Mouse (Mus musculus) lung, postnatal 0 days (tissue): ENCODE data around the gene Stam. TPM values are rescaled to one million over a fixed set of nuclear protein-coding genes. Genes with fewer than 3 reads are reported as not detected.
"Not testable (repeated sequence)": the region's sequence is repeated elsewhere in the genome, so short reads cannot be mapped to it uniquely, and the experiment has no call there.

ENCODE experiments used
- ATAC-seq: fragments of 200-750 bp; cut with Nextera tagmentation; 2 replicates; pipeline ENCODE4 v1.8.0; 2017; ENCODE audit warnings: moderate library complexity
- DNase-seq: peaks from one replicate; pipeline ENCODE4 v3.0.0-alpha.2; 2016; ENCODE audit warnings: low spot score
- H3K27ac ChIP-seq: fragments of 300-500 bp; sonication (generic); 2 replicates; pipeline ENCODE4 v1.5.1; 2014; ENCODE audit warnings: antibody characterized with exemption, mild to moderate bottlenecking, low read length, mixed read lengths
- H3K27me3 ChIP-seq: fragments of 300-500 bp; sonication (generic); replicated peaks from 2 replicates; pipeline ENCODE4 v1.6.1; 2014; ENCODE audit warnings: low read length, mixed read lengths; ENCODE audit not compliant: insufficient read depth
- H3K36me3 ChIP-seq: fragments of 300-500 bp; sonication (generic); 2 replicates; pipeline ENCODE4 v1.6.1; 2014; ENCODE audit warnings: low read length, mixed read lengths; ENCODE audit not compliant: insufficient read depth
- H3K4me1 ChIP-seq: fragments of 300-500 bp; sonication (generic); 2 replicates; pipeline ENCODE4 v1.6.1; 2014; ENCODE audit warnings: antibody characterized with exemption, low read depth, low read length, mixed read lengths; ENCODE audit not compliant: insufficient read depth
- H3K4me2 ChIP-seq: fragments of 300-500 bp; sonication (generic); replicated peaks from 2 replicates; pipeline ENCODE4 v1.6.1; 2014; ENCODE audit warnings: low read depth, mild to moderate bottlenecking, low read length, moderate library complexity, mixed read lengths
- H3K4me3 ChIP-seq: fragments of 300-500 bp; sonication (generic); 2 replicates; pipeline ENCODE4 v1.5.1; 2014; ENCODE audit warnings: low read depth, low read length
- H3K9ac ChIP-seq: fragments of 300-500 bp; sonication (generic); replicated peaks from 2 replicates; pipeline ENCODE4 v1.6.1; 2014; ENCODE audit warnings: low read depth, mild to moderate bottlenecking
- H3K9me3 ChIP-seq: fragments of 300-500 bp; sonication (generic); 2 replicates; pipeline ENCODE4 v1.6.1; 2016; ENCODE audit warnings: low read length, mixed read lengths
- CTCF ChIP-seq: IDR thresholded peaks from 2 replicates; pipeline ENCODE4 v1.5.1; 2016; ENCODE audit warnings: antibody characterized with exemption, mild to moderate bottlenecking
- EP300 ChIP-seq: IDR thresholded peaks from 2 replicates; pipeline ENCODE4 v1.6.1; 2016; ENCODE audit warnings: antibody characterized with exemption, mild to moderate bottlenecking, control low read depth
- WGBS: fragments of 180-500 bp; shearing (Covaris S2); extraction: QIAGEN DNeasy Blood & Tissue Kit; methylation state at CpG from one replicate; pipeline ENCODE4 v1.1.7; 2014; 5-methylcytosine and 5-hydroxymethylcytosine counted together
- polyA plus RNA-seq: library from polyadenylated mRNA; unstranded; fragments of >200 nt; fragmentation: Nextera tagmentation; extraction: Ambion mirVana; gene quantifications from 2 replicates; pipeline ENCODE4 v1.2.1, GENCODE M21; 2015

The Stam gene
- polyA plus RNA-seq, 1 experiment from 2014 or later = 46.7 TPM

DNA sequence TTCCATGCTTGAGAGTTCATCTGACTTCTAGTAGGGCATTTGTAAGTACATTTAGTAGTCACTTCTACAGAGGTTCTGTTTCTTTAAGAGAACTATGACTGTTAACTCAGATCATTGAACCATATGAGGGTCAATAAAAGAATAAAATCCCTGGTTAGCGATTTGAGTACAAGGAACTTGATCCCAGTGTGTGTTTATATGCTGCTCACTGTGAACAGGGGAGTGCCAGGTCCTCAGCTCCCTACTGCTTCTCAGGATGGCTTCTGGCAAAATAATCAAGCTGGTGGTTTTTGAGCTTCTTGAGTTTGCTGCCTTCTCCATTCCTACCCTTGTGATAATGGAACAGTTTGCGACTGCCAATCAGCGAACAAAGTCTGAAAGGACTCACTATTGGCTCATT lies 100.4 kb downstream of the Stam start, which contains the start of gene Tmem236:
Tmem236 (plus strand) TSS at position 190 of the 400 bp plus-strand sequence.
- TF ChIP-seq CTCF (no peak), EP300 (no peak)
- no peak for ATAC-seq
- no peak within 1 kb of the TSS for H3K9ac ChIP-seq
- H3K4me2 ChIP-seq = no peak within 1 kb of the TSS
- H3K9me3 ChIP-seq = no peaks in the 10 kb centered on the region
- no peak within 1 kb of the TSS for H3K4me3 ChIP-seq
- H3K4me1 ChIP-seq = no peaks in the 10 kb centered on the region
- H3K27me3 ChIP-seq = no peaks in the 10 kb centered on the region
- H3K36me3 ChIP-seq = no peaks in the 10 kb centered on the region
- 80% methylated on average over 3 of the region's 3 CpGs for WGBS
- no peak for DNase-seq
- H3K27ac ChIP-seq = no peak within 1 kb of the TSS

DNA sequence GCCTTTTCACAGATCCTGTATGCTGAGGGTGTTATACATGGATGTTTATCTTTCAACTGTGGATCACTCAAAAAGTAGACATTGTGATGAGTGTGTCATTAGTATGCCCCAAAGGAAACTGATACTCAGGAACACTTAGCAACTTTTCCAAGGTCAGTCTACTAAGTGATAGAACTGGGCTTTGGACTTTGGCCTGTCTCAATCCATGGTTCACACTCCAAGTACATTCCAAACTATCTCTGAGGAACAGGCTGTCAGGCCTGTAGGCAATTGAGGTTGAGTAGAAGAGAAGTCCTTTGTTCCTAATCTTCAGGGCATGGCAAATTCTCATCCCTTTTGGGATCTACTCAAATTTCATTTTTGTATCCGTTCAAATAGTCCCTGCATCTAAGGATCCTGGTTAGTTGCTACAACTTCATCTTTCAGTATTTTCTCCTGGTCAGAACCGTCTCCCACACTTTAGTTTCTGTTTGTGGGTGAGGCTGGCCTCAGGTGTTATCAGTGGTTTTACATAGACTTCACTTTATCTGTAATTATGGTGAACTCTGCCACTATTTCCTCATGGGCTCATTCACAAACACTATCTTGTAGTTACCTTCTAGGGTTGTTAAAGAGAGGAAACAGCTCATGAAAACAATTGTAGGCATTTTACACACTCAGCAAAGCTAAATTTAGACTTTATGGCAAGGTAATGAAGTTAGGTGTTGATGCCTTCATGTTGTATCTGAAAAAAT lies 102.7 kb downstream of the Stam start:
- H3K9me3 ChIP-seq = no peaks in the 10 kb centered on the region
- TF ChIP-seq CTCF (no peak), EP300 (no peak)
- H3K27ac ChIP-seq = no peak overlapping the region
- no peak overlapping the region for H3K4me3 ChIP-seq
- ATAC-seq (no peak), DNase-seq (no peak)
- H3K4me2 ChIP-seq = no peak overlapping the region
- no peak overlapping the region for H3K9ac ChIP-seq
- WGBS = 70% methylated on average over 2 of the region's 2 CpGs
- H3K27me3 ChIP-seq = no peaks in the 10 kb centered on the region
- H3K4me1 ChIP-seq = no peaks in the 10 kb centered on the region
- no peaks in the 10 kb centered on the region for H3K36me3 ChIP-seq

DNA sequence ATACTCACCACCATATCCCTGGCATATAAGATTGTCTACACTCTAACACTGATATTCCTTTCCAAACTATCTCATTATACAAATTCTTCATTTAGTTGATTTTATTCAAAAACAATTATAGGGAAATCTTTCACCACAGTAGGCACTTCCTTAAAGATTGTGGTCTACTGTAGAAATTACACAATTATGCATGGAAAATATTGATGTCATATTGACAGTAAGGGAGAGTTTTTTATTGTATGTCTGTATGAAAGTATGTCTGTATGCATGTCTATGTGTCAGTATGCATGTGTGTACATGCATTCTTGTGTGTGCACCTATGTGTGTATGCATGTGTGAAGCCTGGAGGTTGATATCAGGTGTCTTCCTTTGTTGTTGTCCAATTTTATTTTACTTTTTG lies 110.5 kb downstream of the Stam start:
- Histone ChIP-seq H3K4me3 (no peak overlapping the region), H3K27ac (no peak overlapping the region), H3K4me2 (no peak overlapping the region), H3K27me3 (no peaks in the 10 kb centered on the region), H3K9me3 (no peaks in the 10 kb centered on the region), H3K4me1 (no peaks in the 10 kb centered on the region), H3K36me3 (no peaks in the 10 kb centered on the region), H3K9ac (no peak overlapping the region)
- DNase-seq (no peak), ATAC-seq (no peak)
- TF ChIP-seq CTCF = no peak
- TF ChIP-seq EP300 = no peak

DNA sequence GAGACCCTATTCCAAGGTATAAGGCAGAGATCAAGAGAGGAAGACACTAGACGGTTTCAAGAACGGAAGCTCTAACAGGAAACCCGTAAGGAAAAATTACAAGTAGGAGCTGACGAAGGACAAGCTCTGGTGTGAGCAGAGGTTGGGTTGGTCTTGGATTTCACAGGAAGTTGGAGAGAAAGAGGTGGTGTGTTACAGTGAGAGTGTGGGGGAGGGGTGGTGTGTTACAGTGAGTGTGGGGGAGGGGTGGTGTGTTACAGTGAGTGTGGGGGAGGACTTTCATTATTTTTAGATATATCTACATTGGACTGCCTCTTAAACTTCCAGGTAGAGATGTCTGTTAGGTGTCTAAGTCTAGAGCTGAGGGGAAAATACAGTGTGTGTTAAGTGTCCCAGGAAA lies 116.8 kb downstream of the Stam start:
- Histone ChIP-seq H3K27ac (no peak overlapping the region), H3K36me3 (no peaks in the 10 kb centered on the region), H3K4me3 (no peak overlapping the region), H3K4me1 (no peaks in the 10 kb centered on the region), H3K27me3 (no peaks in the 10 kb centered on the region), H3K4me2 (no peak overlapping the region), H3K9me3 (no peaks in the 10 kb centered on the region), H3K9ac (no peak overlapping the region)
- no peak for DNase-seq
- ATAC-seq = no peak
- TF ChIP-seq EP300 = no peak
- no peak for TF ChIP-seq CTCF
- WGBS = 57% methylated on average over 4 of the region's 4 CpGs

DNA sequence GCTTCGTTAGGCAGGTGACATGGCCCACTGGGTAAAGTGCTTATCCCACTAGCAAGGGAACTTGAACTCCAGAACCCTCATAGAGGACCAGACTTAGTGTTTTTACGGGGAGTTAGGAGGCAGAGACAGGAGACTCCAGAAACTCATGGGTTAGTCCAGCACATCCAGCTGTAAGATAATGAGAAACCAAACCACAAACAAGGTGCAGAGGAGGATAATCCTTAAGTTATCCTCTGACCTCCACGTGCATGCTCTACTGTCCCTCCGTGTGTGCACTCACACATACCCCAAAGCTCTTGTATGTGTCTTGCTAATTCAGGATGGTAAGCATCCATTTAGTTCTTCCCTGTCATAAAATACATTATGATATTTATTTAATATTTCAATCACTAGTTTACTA lies 117.7 kb downstream of the Stam start:
- ATAC-seq = no peak
- Histone ChIP-seq H3K9me3 (no peaks in the 10 kb centered on the region), H3K4me2 (no peak overlapping the region), H3K4me1 (no peaks in the 10 kb centered on the region), H3K36me3 (no peaks in the 10 kb centered on the region), H3K9ac (no peak overlapping the region), H3K27ac (no peak overlapping the region), H3K4me3 (no peak overlapping the region), H3K27me3 (no peaks in the 10 kb centered on the region)
- TF ChIP-seq CTCF = no peak
- no peak for TF ChIP-seq EP300
- no peak for DNase-seq
- 81% methylated on average over 4 of the region's 4 CpGs for WGBS

DNA sequence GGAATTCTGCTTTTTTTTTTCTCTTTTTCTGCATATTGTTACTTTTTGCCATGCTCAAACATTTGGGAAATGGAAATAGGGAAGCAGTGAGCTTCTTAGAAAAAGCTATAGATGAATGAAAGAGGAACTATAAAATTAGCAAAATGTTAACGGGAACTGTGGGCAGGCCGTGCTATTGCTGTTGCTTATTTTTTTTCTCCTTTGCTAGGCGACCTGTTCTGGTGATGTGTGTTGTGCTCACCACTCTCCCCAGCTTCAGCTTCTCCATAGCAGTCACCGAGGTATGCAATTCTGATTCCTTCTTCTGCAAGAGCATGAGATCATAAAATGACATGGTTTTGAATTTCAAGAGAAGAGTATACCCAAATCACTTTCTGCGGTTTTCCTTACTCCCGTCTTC lies 118.1 kb downstream of the Stam start:
- 76% methylated on average over 6 of the region's 6 CpGs for WGBS
- TF ChIP-seq CTCF (no peak), EP300 (no peak)
- ATAC-seq = no peak

DNA sequence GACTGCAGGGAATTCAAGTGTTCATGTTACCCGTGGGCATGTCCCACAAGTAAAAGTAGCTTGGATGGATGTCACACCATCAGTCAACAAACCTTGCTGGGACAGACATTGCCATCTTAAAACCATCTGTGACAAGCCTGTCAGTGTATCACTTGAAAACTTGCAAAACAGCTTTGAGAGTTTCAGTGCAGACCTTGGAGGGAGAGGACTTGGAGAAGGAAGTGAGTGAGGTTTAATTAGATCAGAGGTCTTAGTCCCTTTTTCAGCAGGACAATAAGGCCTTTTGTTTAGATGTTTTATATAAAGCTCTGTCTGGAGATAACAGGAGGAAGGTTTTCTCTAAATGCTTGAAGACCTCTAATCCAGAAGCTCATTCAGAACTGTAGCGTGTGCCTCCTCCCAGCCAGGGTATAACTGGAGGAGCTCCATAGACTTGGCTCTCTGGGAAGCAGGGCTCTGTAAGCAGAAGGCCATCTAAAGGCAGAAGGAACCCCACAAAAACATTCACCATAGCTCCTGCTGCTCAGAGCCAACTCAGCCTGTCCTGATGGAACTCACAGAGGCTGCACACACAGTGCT lies 124.5 kb downstream of the Stam start:
- WGBS = no CpG with 5 or more reads among the region's 2 CpGs
- H3K9me3 ChIP-seq = not testable (repeated sequence)

More for the DNA sequence above, 118.1 kb downstream of the Stam start:
- no peaks in the 10 kb centered on the region for H3K27me3 ChIP-seq
- no peak overlapping the region for H3K4me2 ChIP-seq
- no peak overlapping the region for H3K4me3 ChIP-seq
- DNase-seq = peak; percentile 43
- H3K4me1 ChIP-seq = no peaks in the 10 kb centered on the region
- H3K36me3 ChIP-seq = no peaks in the 10 kb centered on the region
- no peaks in the 10 kb centered on the region for H3K9me3 ChIP-seq
- H3K27ac ChIP-seq = no peak overlapping the region
- H3K9ac ChIP-seq = no peak overlapping the region

More for the DNA sequence above, 124.5 kb downstream of the Stam start:
- H3K9ac ChIP-seq, H3K4me2 ChIP-seq, DNase-seq, H3K27me3 ChIP-seq, H3K27ac ChIP-seq, H3K4me1 ChIP-seq, ATAC-seq, H3K36me3 ChIP-seq, H3K4me3 ChIP-seq: not testable (repeated sequence)
